Mouse (Mus musculus) left cerebral cortex, postnatal 25 days (tissue): ENCODE measurements around the gene S100a10. TPM values are rescaled to one million over a fixed set of nuclear protein-coding genes. Genes with fewer than 3 reads are reported as not detected.
A peak's percentile ranks its signal among the peaks of the same experiment; 100 is the strongest.

ENCODE experiments used
- DNase-seq, 2 experiments: peaks; one replicate each; pipeline ENCODE4 v3.0.0; 2022; ENCODE audit warnings: low spot score in 2 of 2, mixed read lengths in 1 of 2
- intact Hi-C: fragments of 180-260 bp; cut with DNase I; formaldehyde crosslinking; loops from one replicate; pipeline ENCODE4 v1.15.1; 2025
- total RNA-seq, 2 experiments: library from RNA; stranded (reverse); gene quantifications; 2 replicates each; pipeline ENCODE4 v1.2.3; 2021

Gene S100a10
- total RNA-seq = 10 to 100 TPM; 35.9 to 41.5 TPM

- intact Hi-C loops = no loop called here
- DNase-seq = peak; percentile 21
Observed at GRCm38 (mm10) chr3:93554981-93555877, at the start of gene S100a10. TSS of gene S100a10 (plus strand) at chr3:93555080.

GRCm38 (mm10) chr3:93505960-93506863, 48.7 kb upstream of the S100a10 start:
- no peak for DNase-seq
- intact Hi-C loops = no loop called here

GRCm38 (mm10) chr3:93506881-93507325, 48.0 kb upstream of the S100a10 start:
- intact Hi-C loops = no loop called here
- no peak for DNase-seq

GRCm38 (mm10) chr3:93509301-93509700, 45.6 kb upstream of the S100a10 start:
- intact Hi-C loops = no loop called here
- DNase-seq = no peak

- intact Hi-C loops = no loop called here
- no peak for DNase-seq
Observed at GRCm38 (mm10) chr3:93511036-93511435, 43.8 kb upstream of the S100a10 start.

GRCm38 (mm10) chr3:93511801-93512200, 43.1 kb upstream of the S100a10 start:
- DNase-seq = no peak
- intact Hi-C loops = no loop called here

- no peak for DNase-seq
- intact Hi-C loops = no loop called here
Observed at GRCm38 (mm10) chr3:93512386-93513101, 42.3 kb upstream of the S100a10 start.

GRCm38 (mm10) chr3:93514628-93515027, 40.3 kb upstream of the S100a10 start:
- DNase-seq = no peak
- intact Hi-C loops = no loop called here

- no peak for DNase-seq
- intact Hi-C loops = no loop called here
Observed at GRCm38 (mm10) chr3:93517343-93517742, 37.5 kb upstream of the S100a10 start.

- no peak for DNase-seq
- intact Hi-C loops = no loop called here
Observed at GRCm38 (mm10) chr3:93519856-93520329, 35.0 kb upstream of the S100a10 start.

- no peak for DNase-seq
Observed at GRCm38 (mm10) chr3:93520330-93521193, 34.3 kb upstream of the S100a10 start, which contains the start of gene S100a11. TSS of gene S100a11 (plus strand) at chr3:93520488.

GRCm38 (mm10) chr3:93521462-93522057, 33.3 kb upstream of the S100a10 start:
- intact Hi-C loops = no loop called here
- no peak for DNase-seq

More at GRCm38 (mm10) chr3:93520330-93521193, 34.3 kb upstream of the S100a10 start, which contains the start of gene S100a11:
- intact Hi-C loops = no loop called here

- intact Hi-C loops = no loop called here
- peak; percentile 49 to 69 for DNase-seq
Observed at GRCm38 (mm10) chr3:93522611-93523010, 32.3 kb upstream of the S100a10 start.

- no peak for DNase-seq
- intact Hi-C loops = no loop called here
Observed at GRCm38 (mm10) chr3:93527300-93527699, 27.6 kb upstream of the S100a10 start.

GRCm38 (mm10) chr3:93528807-93529206, 26.1 kb upstream of the S100a10 start:
- intact Hi-C loops = no loop called here
- DNase-seq = no peak

- intact Hi-C loops = no loop called here
- no peak for DNase-seq
Observed at GRCm38 (mm10) chr3:93537068-93537576, 17.8 kb upstream of the S100a10 start.

GRCm38 (mm10) chr3:93538486-93538885, 16.4 kb upstream of the S100a10 start:
- DNase-seq = no peak
- intact Hi-C loops = no loop called here

GRCm38 (mm10) chr3:93541501-93541900, 13.4 kb upstream of the S100a10 start:
- intact Hi-C loops = no loop called here
- DNase-seq = no peak
